Mouse (Mus musculus) kidney, postnatal 0 days (tissue): ENCODE measurements at regions not wholly inside any gene's neighbourhood (a gene's known extent, or its start where the extent isn't known, plus 50 kb on each side); places are given as distances from the start of the nearest gene placed in this dataset.

ENCODE experiments used
- ATAC-seq: fragments of 200-750 bp; cut with Nextera tagmentation; replicated peaks from 2 replicates; pipeline ENCODE4 v1.8.0; 2017; ENCODE audit warnings: low read depth, moderate number of reproducible peaks, moderate TSS enrichment, moderate library complexity; ENCODE audit not compliant: low FRiP score
- DNase-seq: peaks from one replicate; pipeline ENCODE4 v3.0.0-alpha.2; 2016; ENCODE audit warnings: low spot score
- H3K27ac ChIP-seq: fragments of 300-500 bp; sonication (generic); 2 replicates; pipeline ENCODE4 v1.5.1; 2014; ENCODE audit warnings: mild to moderate bottlenecking
- H3K27me3 ChIP-seq: fragments of 300-500 bp; sonication (generic); 2 replicates; pipeline ENCODE4 v1.6.1; 2014; ENCODE audit warnings: low read length, mixed read lengths; ENCODE audit not compliant: insufficient read depth
- H3K36me3 ChIP-seq: fragments of 300-500 bp; sonication (generic); 2 replicates; pipeline ENCODE4 v1.6.1; 2014; ENCODE audit warnings: low read length, mixed read lengths; ENCODE audit not compliant: insufficient read depth
- H3K4me1 ChIP-seq: fragments of 300-500 bp; sonication (generic); replicated peaks from 2 replicates; pipeline ENCODE4 v1.6.1; 2014; ENCODE audit warnings: antibody characterized with exemption, low read length, mixed read lengths; ENCODE audit not compliant: insufficient read depth
- H3K4me2 ChIP-seq: fragments of 300-500 bp; sonication (generic); 2 replicates; pipeline ENCODE4 v1.6.1; 2014; ENCODE audit warnings: mild to moderate bottlenecking, low read length, moderate library complexity, mixed read lengths
- H3K4me3 ChIP-seq: fragments of 300-500 bp; sonication (generic); replicated peaks from 2 replicates; pipeline ENCODE4 v1.5.1; 2014; ENCODE audit warnings: low read depth, low read length
- H3K9ac ChIP-seq: fragments of 300-500 bp; sonication (generic); 2 replicates; pipeline ENCODE4 v1.6.1; 2014; ENCODE audit warnings: low read depth, low read length
- H3K9me3 ChIP-seq: fragments of 300-500 bp; sonication (generic); replicated peaks from 2 replicates; pipeline ENCODE4 v1.6.1; 2016; ENCODE audit warnings: low read length, inconsistent platforms, mixed read lengths
- CTCF ChIP-seq: IDR thresholded peaks from 2 replicates; pipeline ENCODE4 v1.5.1; 2016; ENCODE audit warnings: antibody characterized with exemption, low read depth, mild to moderate bottlenecking, moderate library complexity
- WGBS: fragments of 180-500 bp; shearing (Covaris S2); extraction: QIAGEN DNeasy Blood & Tissue Kit; methylation state at CpG from one replicate; pipeline ENCODE4 v1.1.7; 2014; 5-methylcytosine and 5-hydroxymethylcytosine counted together

DNA sequence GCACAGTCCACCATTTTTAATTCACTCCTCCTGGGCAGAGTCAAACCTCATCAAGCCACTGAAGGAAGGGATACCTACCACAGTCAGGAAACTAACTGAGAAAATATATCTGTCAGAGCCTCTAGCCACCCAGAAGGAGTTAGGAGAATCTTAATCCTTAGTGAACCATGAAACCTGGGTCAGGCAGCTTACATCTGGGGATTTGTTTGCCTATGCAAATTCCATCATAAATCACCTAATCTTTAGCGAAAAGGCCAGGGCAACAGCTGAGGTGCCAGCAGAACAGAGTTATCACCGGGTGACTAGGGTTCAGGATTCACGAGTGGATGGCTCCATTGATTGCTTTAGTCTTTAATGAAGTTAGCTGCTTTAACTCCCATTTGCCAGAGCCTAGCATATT is 619.3 kb downstream of the Slc22a22 start:
- Histone ChIP-seq H3K36me3 (no peaks in the 10 kb centered on the region), H3K9me3 (no peaks in the 10 kb centered on the region), H3K4me1 (no peaks in the 10 kb centered on the region), H3K4me3 (no peak overlapping the region), H3K9ac (no peak overlapping the region), H3K27ac (no peak overlapping the region), H3K4me2 (no peak overlapping the region), H3K27me3 (no peaks in the 10 kb centered on the region)
- 8% methylated on average over 3 of the region's 3 CpGs for WGBS
- TF ChIP-seq CTCF, result no peak
- ATAC-seq (peak; percentile 83), DNase-seq (peak; percentile 86)

DNA sequence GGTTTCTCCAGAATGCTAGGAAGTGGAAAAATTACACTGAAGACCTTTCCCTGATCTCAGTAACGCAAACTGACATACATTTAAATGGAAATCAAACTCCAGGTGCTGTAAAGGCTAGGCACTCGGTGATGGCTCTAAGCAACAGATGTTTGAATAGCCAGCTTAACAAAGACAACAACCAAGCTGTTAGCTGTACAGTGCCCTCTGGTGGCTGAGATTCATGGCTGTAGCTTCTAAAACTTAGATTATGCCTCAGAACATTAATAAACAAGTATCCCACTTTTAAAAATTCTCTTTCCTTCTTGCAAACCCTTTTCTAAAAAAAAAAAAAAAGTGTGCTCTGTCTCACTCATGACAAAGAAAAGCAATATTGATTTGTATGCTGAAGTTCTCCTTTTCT is 621.4 kb downstream of the Slc22a22 start:
- Histone ChIP-seq H3K9me3 (no peaks in the 10 kb centered on the region), H3K36me3 (no peaks in the 10 kb centered on the region), H3K4me3 (no peak overlapping the region), H3K4me1 (no peaks in the 10 kb centered on the region), H3K27ac (no peak overlapping the region), H3K9ac (no peak overlapping the region), H3K27me3 (no peaks in the 10 kb centered on the region), H3K4me2 (no peak overlapping the region)
- WGBS, result 17% methylated on average over 2 of the region's 2 CpGs
- TF ChIP-seq CTCF, result peak; percentile 88
- DNase-seq (peak; percentile 86), ATAC-seq (no peak)

DNA sequence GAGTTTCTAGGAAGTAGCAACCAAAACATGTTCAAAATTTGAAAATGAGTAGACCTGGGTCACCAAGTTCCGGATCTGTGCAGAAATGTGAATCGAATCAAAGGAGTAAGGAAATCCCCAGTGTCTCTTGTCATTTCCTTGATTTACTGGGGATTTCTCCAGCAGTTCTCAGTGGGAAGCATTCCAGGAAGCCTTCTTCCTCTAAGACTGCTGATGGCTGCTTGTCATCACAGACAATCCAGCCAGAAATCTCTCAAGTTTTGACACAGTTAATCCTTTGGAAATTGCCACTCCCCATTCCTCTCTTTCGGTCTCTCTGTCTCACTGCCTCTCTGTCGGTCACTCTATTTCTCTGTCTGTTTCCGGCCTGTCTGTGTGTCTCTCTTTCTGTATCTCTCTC is 624.3 kb downstream of the Slc22a22 start:
- TF ChIP-seq CTCF, result no peak
- no peak for ATAC-seq
- DNase-seq, result no peak
- Histone ChIP-seq H3K4me2 (no peak overlapping the region), H3K36me3 (no peaks in the 10 kb centered on the region), H3K4me1 (no peaks in the 10 kb centered on the region), H3K9ac (no peak overlapping the region), H3K27me3 (no peaks in the 10 kb centered on the region), H3K27ac (no peak overlapping the region), H3K4me3 (no peak overlapping the region), H3K9me3 (no peaks in the 10 kb centered on the region)
- 64% methylated on average over 5 of the region's 5 CpGs for WGBS

DNA sequence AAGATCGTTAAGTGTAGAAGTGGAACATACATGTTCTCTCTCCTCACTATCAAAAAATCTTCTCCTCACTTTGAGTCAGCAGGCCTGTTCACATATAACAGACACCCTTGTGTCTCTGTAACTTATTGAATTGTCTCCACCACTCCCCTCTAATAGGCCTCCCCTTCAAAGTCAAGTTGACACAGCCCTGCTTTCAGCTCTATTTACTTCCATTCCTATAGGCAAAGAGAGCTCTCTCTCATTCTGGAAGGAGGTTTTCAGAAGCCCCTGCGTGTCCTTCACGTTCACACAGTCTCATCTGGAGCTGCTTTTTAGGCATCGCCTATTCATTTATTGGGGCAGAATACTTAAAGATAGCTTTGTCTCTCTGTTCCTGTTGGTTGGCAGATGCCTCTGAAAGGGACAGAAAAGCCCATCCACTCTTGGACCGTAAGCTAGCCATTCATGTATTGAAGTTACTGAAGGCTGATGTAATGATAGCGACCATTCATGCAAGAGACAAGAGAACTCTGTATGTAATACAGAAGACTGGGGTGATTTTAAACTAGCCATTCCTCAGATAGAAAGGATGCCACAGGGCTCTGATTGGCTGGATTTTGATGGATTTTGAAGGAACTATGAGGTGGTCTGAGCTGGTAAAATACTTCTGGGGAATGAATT is 629.8 kb downstream of the Slc22a22 start:
- ATAC-seq, result no peak
- Histone ChIP-seq H3K36me3 (no peaks in the 10 kb centered on the region), H3K4me2 (no peak overlapping the region), H3K9ac (no peak overlapping the region), H3K27me3 (no peaks in the 10 kb centered on the region), H3K27ac (no peak overlapping the region), H3K4me1 (no peaks in the 10 kb centered on the region), H3K4me3 (no peak overlapping the region), H3K9me3 (no peaks in the 10 kb centered on the region)
- 90% methylated on average over 6 of the region's 6 CpGs for WGBS
- TF ChIP-seq CTCF, result no peak
- DNase-seq, result no peak

DNA sequence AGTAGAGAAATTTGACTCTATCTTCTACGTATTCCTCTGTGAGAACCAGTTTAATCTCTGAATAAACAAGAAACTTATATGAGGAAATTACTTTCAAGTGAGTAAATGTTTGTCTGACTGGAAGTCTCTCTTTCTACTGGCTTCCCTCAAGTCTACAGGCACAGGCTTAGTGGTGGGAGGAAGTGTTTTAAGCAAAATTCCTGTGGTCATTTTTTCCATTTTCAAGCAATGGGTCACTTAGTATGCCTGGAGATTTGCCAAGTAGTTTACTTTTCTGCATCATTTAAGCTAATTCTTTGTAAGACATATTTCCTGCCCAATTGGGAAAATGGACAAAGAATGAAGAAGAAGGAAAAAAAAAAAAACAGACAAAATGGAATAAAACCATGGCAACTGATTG is 632.9 kb downstream of the Slc22a22 start:
- Histone ChIP-seq H3K9ac (no peak overlapping the region), H3K36me3 (no peaks in the 10 kb centered on the region), H3K27ac (no peak overlapping the region), H3K27me3 (no peaks in the 10 kb centered on the region), H3K4me3 (no peak overlapping the region), H3K4me1 (no peaks in the 10 kb centered on the region), H3K9me3 (no peaks in the 10 kb centered on the region), H3K4me2 (no peak overlapping the region)
- DNase-seq (peak; percentile 79), ATAC-seq (no peak)
- 20% methylated on average over 1 of the region's 1 CpGs for WGBS
- TF ChIP-seq CTCF, result no peak

DNA sequence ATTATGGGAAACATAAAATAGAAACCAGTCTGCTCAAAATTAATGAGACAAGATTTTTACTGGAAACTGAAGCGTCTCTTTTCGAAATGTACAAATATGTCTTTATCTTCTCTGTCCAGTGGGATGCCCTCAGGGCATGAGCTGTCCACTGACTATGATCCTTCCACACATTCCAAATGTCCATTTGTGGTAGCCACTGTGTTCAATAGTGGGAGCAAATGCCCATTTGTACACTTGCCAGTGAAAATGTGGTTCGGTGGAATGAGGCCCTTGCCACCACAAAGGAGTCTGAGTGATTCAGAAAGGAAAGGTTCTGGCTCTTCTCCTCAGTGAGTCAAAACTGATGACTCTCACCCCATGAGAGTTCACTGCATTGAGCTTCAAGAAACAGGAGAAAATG is 635.9 kb downstream of the Slc22a22 start:
- H3K27ac ChIP-seq, result no peak overlapping the region
- DNase-seq (no peak), ATAC-seq (no peak)
- no peak for TF ChIP-seq CTCF
- no peaks in the 10 kb centered on the region for H3K9me3 ChIP-seq
- H3K4me3 ChIP-seq, result no peak overlapping the region
- no peaks in the 10 kb centered on the region for H3K36me3 ChIP-seq
- WGBS, result 98% methylated on average over 3 of the region's 3 CpGs
- no peaks in the 10 kb centered on the region for H3K4me1 ChIP-seq
- H3K4me2 ChIP-seq, result no peak overlapping the region
- H3K27me3 ChIP-seq, result no peaks in the 10 kb centered on the region
- no peak overlapping the region for H3K9ac ChIP-seq

DNA sequence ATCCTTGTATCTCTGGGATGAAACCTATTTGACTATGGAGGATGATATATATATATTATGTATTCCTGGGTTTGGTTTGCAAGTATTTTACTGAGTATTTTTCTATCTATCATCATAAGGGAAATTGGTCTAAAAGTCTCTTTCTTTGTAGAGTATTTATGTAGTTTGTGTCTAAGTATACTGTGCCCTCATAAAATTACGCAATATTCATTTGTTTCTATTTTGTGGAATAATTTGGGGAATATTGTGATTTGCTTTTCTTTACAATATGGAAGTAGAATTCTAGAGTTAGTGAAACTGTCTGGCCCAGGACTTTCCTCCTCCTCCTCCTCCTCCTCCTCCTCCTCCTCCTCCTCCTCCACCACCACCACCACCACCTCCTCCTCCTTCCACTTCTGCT is 640.1 kb downstream of the Slc22a22 start:
- TF ChIP-seq CTCF, result no peak
- Histone ChIP-seq H3K4me2 (no peak overlapping the region), H3K4me1 (no peaks in the 10 kb centered on the region), H3K9ac (no peak overlapping the region), H3K9me3 (no peaks in the 10 kb centered on the region), H3K36me3 (no peaks in the 10 kb centered on the region), H3K4me3 (no peak overlapping the region), H3K27ac (no peak overlapping the region), H3K27me3 (no peaks in the 10 kb centered on the region)
- WGBS, result 90% methylated on average over 1 of the region's 1 CpGs
- DNase-seq, result no peak
- no peak for ATAC-seq
